Mouse (Mus musculus) hindbrain, embryonic 14.5 days (tissue): ENCODE data around the gene Csn3. TPM values are rescaled to one million over a fixed set of nuclear protein-coding genes. Genes with fewer than 3 reads are reported as not detected.

Experiments
- polyA plus RNA-seq: library from polyadenylated mRNA; unstranded; fragments of >200 nt; fragmentation: Nextera tagmentation; extraction: Ambion mirVana; gene quantifications from 2 replicates; pipeline ENCODE4 v1.2.1, GENCODE M21; 2014

Gene Csn3
- polyA plus RNA-seq, 1 experiment from 2014 or later: not detected

Other genes with a start within 250 kb of the Csn3 start
- gene Csn2, start 225.9 kb upstream of the Csn3 start, polyA plus RNA-seq: not detected in 2 replicates
- not detected in 2 replicates for gene Csn1s2a, start 151.0 kb upstream of the Csn3 start, polyA plus RNA-seq
- 0.25 TPM in 1 of 2 replicates, not detected in the other for gene Csn1s2b, start 117.5 kb upstream of the Csn3 start, polyA plus RNA-seq
- gene Prr27, start 99.9 kb upstream of the Csn3 start, polyA plus RNA-seq: not detected in 2 replicates
- gene Odam, start 40.5 kb upstream of the Csn3 start, polyA plus RNA-seq: not detected in 2 replicates
- gene 2310003L06Rik, start 43.9 kb downstream of the Csn3 start, polyA plus RNA-seq: not detected in 2 replicates
- gene Gm28434, start 43.9 kb downstream of the Csn3 start, polyA plus RNA-seq: not detected in 2 replicates
- not detected in 2 replicates for gene Cabs1, start 53.9 kb downstream of the Csn3 start, polyA plus RNA-seq
- gene Smr3a, start 77.0 kb downstream of the Csn3 start, polyA plus RNA-seq: not detected in 2 replicates
- gene Smr2, start 161.0 kb downstream of the Csn3 start, polyA plus RNA-seq: not detected in 2 replicates
- gene Gm11116, start 186.0 kb downstream of the Csn3 start, polyA plus RNA-seq: not detected in 2 replicates
- not detected in 2 replicates for gene Gm11115, start 228.5 kb downstream of the Csn3 start, polyA plus RNA-seq